Mouse (Mus musculus) spleen, adult 2 months (tissue): Measurements from ENCODE around the gene Ndufaf3.

Experiments used
- CTCF ChIP-seq: fragments of 200-500 bp; IDR thresholded peaks from 2 replicates; pipeline ENCODE4 v1.5.1; 2011; ENCODE audit warnings: mild to moderate bottlenecking, inconsistent platforms; ENCODE audit not compliant: insufficient read depth, insufficient read length, insufficient replicate concordance; ENCODE audit errors: extremely low read depth
- POLR2A ChIP-seq: fragments of 200-500 bp; IDR thresholded peaks from 2 replicates; pipeline ENCODE4 v1.6.1; 2011; ENCODE audit warnings: low read depth, low read length, inconsistent platforms

DNA sequence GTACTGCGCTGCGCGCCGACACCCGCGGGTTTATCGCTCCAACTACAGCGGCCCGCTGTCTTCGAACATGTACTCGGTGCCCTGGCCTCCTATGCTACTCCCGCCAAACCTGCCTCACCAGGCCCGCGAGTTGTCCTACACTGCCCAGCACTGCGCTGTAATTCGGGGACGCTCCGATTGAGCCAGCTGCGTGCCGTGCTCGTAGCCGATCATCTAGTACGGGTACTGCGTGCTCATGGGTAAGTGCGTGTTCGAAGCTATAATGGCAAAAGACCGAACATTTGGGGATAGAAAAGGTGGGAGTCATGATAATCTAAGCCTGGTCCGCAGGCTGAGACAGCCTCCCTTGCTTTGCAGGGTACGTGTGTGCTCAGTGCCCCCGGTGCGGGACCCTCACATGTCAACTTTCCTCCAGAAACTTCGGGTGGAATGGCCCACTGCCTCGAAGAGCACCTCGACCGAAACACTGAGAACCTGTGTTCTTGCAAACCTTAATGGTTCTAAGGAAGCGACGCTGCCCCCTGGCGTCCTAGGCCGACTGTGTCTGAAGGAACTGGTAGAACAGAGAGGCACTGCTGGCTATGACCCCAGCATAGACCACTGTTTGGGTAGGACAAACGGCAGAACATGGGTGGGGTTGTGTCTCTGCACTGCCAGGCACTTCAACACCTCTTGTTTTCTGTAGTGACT is 3.1 kb upstream of the Ndufaf3 start:
- TF ChIP-seq CTCF (peak; percentile 76; the same call in 1 of the 2 replicates), POLR2A (no peak)
